Mouse (Mus musculus) limb, embryonic 14.5 days (tissue): ENCODE measurements at regions not wholly inside any gene's neighbourhood (a gene's known extent, or its start where the extent isn't known, plus 50 kb on each side); places are given as distances from the start of the nearest gene placed in this dataset.
"Not testable (repeated sequence)": the region's sequence is repeated elsewhere in the genome, so short reads cannot be mapped to it uniquely, and the experiment has no call there.

Source experiments
- ATAC-seq: fragments of 200-750 bp; cut with Nextera tagmentation; 2 replicates; pipeline ENCODE4 v1.8.0; 2017; ENCODE audit warnings: low read depth, moderate number of reproducible peaks, moderate TSS enrichment; ENCODE audit not compliant: low FRiP score
- DNase-seq: peaks from one replicate; pipeline ENCODE4 v3.0.0-alpha.2; 2015; ENCODE audit warnings: low spot score
- H3K27ac ChIP-seq: fragments of 300-500 bp; sonication (generic); replicated peaks from 2 replicates; pipeline ENCODE4 v1.5.1; 2014; ENCODE audit warnings: low read depth, mild to moderate bottlenecking, low read length, moderate library complexity, mixed read lengths
- H3K27me3 ChIP-seq: fragments of 300-500 bp; sonication (generic); 2 replicates; pipeline ENCODE4 v1.6.1; 2014; ENCODE audit warnings: low read length, mixed read lengths; ENCODE audit not compliant: control insufficient read depth, insufficient read depth
- H3K36me3 ChIP-seq: fragments of 300-500 bp; sonication (generic); 2 replicates; pipeline ENCODE4 v1.6.1; 2014; ENCODE audit warnings: mild to moderate bottlenecking, low read length, moderate library complexity, mixed read lengths; ENCODE audit not compliant: control insufficient read depth, insufficient read depth
- H3K4me1 ChIP-seq: fragments of 300-500 bp; sonication (generic); 2 replicates; pipeline ENCODE4 v1.6.1; 2014; ENCODE audit warnings: antibody characterized with exemption, low read length, mixed read lengths; ENCODE audit not compliant: control insufficient read depth, insufficient read depth
- H3K4me2 ChIP-seq: fragments of 300-500 bp; sonication (generic); replicated peaks from 2 replicates; pipeline ENCODE4 v1.6.1; 2014; ENCODE audit warnings: low read depth, mild to moderate bottlenecking, low read length, moderate library complexity; ENCODE audit not compliant: severe bottlenecking
- H3K4me3 ChIP-seq: fragments of 300-500 bp; sonication (generic); replicated peaks from 2 replicates; pipeline ENCODE4 v1.5.1; 2014; ENCODE audit warnings: low read length
- H3K9ac ChIP-seq: fragments of 300-500 bp; sonication (generic); 2 replicates; pipeline ENCODE4 v1.6.1; 2014; ENCODE audit warnings: mild to moderate bottlenecking, low read depth, low read length, moderate library complexity; ENCODE audit not compliant: severe bottlenecking
- H3K9me3 ChIP-seq: fragments of 300-500 bp; sonication (generic); 2 replicates; pipeline ENCODE4 v1.6.1; 2016; ENCODE audit warnings: low read length; ENCODE audit not compliant: control insufficient read depth
- POLR2A ChIP-seq: fragments of 200-500 bp; IDR thresholded peaks from 2 replicates; pipeline ENCODE4 v1.8.0; 2012; ENCODE audit warnings: inconsistent platforms, mild to moderate bottlenecking, moderate library complexity, borderline replicate concordance; ENCODE audit not compliant: insufficient read depth, insufficient read length; ENCODE audit errors: extremely low read depth
- WGBS: fragments of 180-500 bp; shearing (Covaris S2); extraction: QIAGEN DNeasy Blood & Tissue Kit; methylation state at CpG from one replicate; pipeline ENCODE4 v1.1.7; 2014; 5-methylcytosine and 5-hydroxymethylcytosine counted together

- Histone ChIP-seq H3K9me3 (no peaks in the 10 kb centered on the region), H3K4me1 (peaks cover 9% of the 10 kb centered on the region; the same call in 1 of the 2 replicates), H3K9ac (no peak overlapping the region), H3K4me2 (no peak overlapping the region), H3K27ac (peak overlapping the region; percentile 61; the same call in 1 of the 2 replicates), H3K27me3 (no peaks in the 10 kb centered on the region), H3K36me3 (no peaks in the 10 kb centered on the region), H3K4me3 (no peak overlapping the region)
- ATAC-seq (peak; percentile 83), DNase-seq (peak; percentile 75)
- WGBS, result 37% methylated on average over 7 of the region's 7 CpGs
- no peak for TF ChIP-seq POLR2A
Observed at GRCm38 (mm10) chr11:16606435-16607214, 98.3 kb upstream of the Sec61g start.

GRCm38 (mm10) chr11:16607900-16608422 lies 99.7 kb upstream of the Sec61g start:
- 90% methylated on average over 3 of the region's 3 CpGs for WGBS
- not testable (repeated sequence) for H3K9ac ChIP-seq

GRCm38 (mm10) chr11:16611741-16612140 lies 103.5 kb upstream of the Sec61g start:
- H3K4me3 ChIP-seq, result no peak overlapping the region
- no peak overlapping the region for H3K4me2 ChIP-seq
- peak overlapping the region; percentile 33; the same call in 1 of the 2 replicates for H3K27ac ChIP-seq
- H3K9ac ChIP-seq, result no peak overlapping the region
- H3K36me3 ChIP-seq, result no peaks in the 10 kb centered on the region
- no peak for TF ChIP-seq POLR2A
- peak; percentile 17 for DNase-seq
- peaks cover 18% of the 10 kb centered on the region for H3K4me1 ChIP-seq
- 0 out of 2 replicates have a peak, but pooled peaks have one; percentile 16 for ATAC-seq
- no peaks in the 10 kb centered on the region for H3K9me3 ChIP-seq
- no peaks in the 10 kb centered on the region for H3K27me3 ChIP-seq
- WGBS, result 41% methylated on average over 2 of the region's 2 CpGs

More at GRCm38 (mm10) chr11:16607900-16608422, 99.7 kb upstream of the Sec61g start:
- H3K27ac ChIP-seq, H3K4me3 ChIP-seq, H3K4me2 ChIP-seq, ATAC-seq, H3K36me3 ChIP-seq, H3K27me3 ChIP-seq, DNase-seq, H3K9me3 ChIP-seq: not testable (repeated sequence)
- peaks cover 21% of the 10 kb centered on the region for H3K4me1 ChIP-seq

GRCm38 (mm10) chr11:16612524-16612923 lies 104.2 kb upstream of the Sec61g start:
- DNase-seq (no peak), ATAC-seq (no peak)
- Histone ChIP-seq H3K27me3 (no peaks in the 10 kb centered on the region), H3K27ac (peak overlapping the region; percentile 33; the same call in 1 of the 2 replicates), H3K9ac (no peak overlapping the region), H3K4me2 (no peak overlapping the region), H3K4me1 (peaks cover 18% of the 10 kb centered on the region), H3K9me3 (no peaks in the 10 kb centered on the region), H3K36me3 (no peaks in the 10 kb centered on the region), H3K4me3 (no peak overlapping the region)
- WGBS, result 67% methylated on average over 3 of the region's 3 CpGs
- TF ChIP-seq POLR2A, result no peak

- no peaks in the 10 kb centered on the region for H3K9me3 ChIP-seq
- H3K4me2 ChIP-seq, result no peak overlapping the region
- no peaks in the 10 kb centered on the region for H3K27me3 ChIP-seq
- ATAC-seq (no peak), DNase-seq (no peak)
- no peak for TF ChIP-seq POLR2A
- H3K36me3 ChIP-seq, result no peaks in the 10 kb centered on the region
- H3K4me1 ChIP-seq, result no peaks in the 10 kb centered on the region
- H3K9ac ChIP-seq, result no peak overlapping the region
- WGBS, result 92% methylated on average over 1 of the region's 1 CpGs
- no peak overlapping the region for H3K27ac ChIP-seq
- H3K4me3 ChIP-seq, result no peak overlapping the region
Observed at GRCm38 (mm10) chr11:16619736-16620135, 111.5 kb upstream of the Sec61g start.
